26 mouse cellular contexts compared by ENCODE assay signal in genomic region chr2:173705827-173706551, GRCm38 (mm10). TPM values are rescaled to one million over a fixed set of nuclear protein-coding genes. Genes with fewer than 3 reads are reported as not detected.
DNase-seq lines count a peak whose midpoint lies in the region; ATAC-seq and TF ChIP-seq lines count a peak whose summit lies in the region.
"Had no signal": no experiment of that assay in that cellular context is flagged by ENCODE, and none has a peak within 500 bp of the region (broad histone marks: within the 10 kb centered on the region; RNA-seq: fewer than 3 reads in every experiment).

No protein-coding gene starts in this region.

- peaks cover 5% of the 10 kb centered on the region; the same call in 1 of the 2 replicates for H3K4me1 ChIP-seq in forebrain, postnatal 0 days (ENCODE audit: insufficient read depth)
- peaks cover 6% of the 10 kb centered on the region; the same call in 1 of the 2 replicates for H3K4me1 ChIP-seq in forebrain, embryonic 13.5 days
- H3K4me1 ChIP-seq in heart, postnatal 0 days (ENCODE audit: control insufficient read depth, insufficient read depth) = peaks cover 22% of the 10 kb centered on the region; the same call in 1 of the 2 replicates
- peaks cover 33% of the 10 kb centered on the region for H3K4me1 ChIP-seq in heart, embryonic 12.5 days (replicated peaks)
- peaks cover 35% of the 10 kb centered on the region for H3K4me1 ChIP-seq in neural tube, embryonic 15.5 days
- 0 out of 2 replicates have a peak, but pooled peaks cover 5% of the 10 kb centered on the region for H3K4me1 ChIP-seq in intestine, embryonic 15.5 days (replicated peaks)
- H3K4me1 ChIP-seq: liver, embryonic 15.5 days had no signal

- H3K4me2 ChIP-seq in forebrain, postnatal 0 days (ENCODE audit: low read depth) = no peak overlapping the region
- H3K4me2 ChIP-seq in forebrain, embryonic 13.5 days = no peak overlapping the region
- no peak overlapping the region for H3K4me2 ChIP-seq in heart, postnatal 0 days (ENCODE audit: low read depth, low read length)
- no peak overlapping the region for H3K4me2 ChIP-seq in heart, embryonic 12.5 days
- no peak overlapping the region for H3K4me2 ChIP-seq in neural tube, embryonic 15.5 days
- no peak overlapping the region for H3K4me2 ChIP-seq in intestine, embryonic 15.5 days (replicated peaks)
- H3K4me2 ChIP-seq: limb, embryonic 13.5 days; liver, embryonic 15.5 days; midbrain, embryonic 11.5 days had no signal

- peak; percentile 24 for DNase-seq in forebrain, postnatal 0 days
- DNase-seq in heart, postnatal 0 days (ENCODE audit: low spot score) = no peak
- no peak for DNase-seq in neural tube, embryonic 10.5 days (ENCODE audit: extremely low spot score, low spot score)
- no peak for DNase-seq in left cerebral cortex, adult 2 months (ENCODE audit: extremely low spot score in 1 of 2, low spot score in 2 of 2)
- DNase-seq: cerebellum, adult 18-20 months; gastrocnemius, postnatal 36 days; kidney, adult 9 months; kidney, postnatal 36 days; thymus, postnatal 4 days had no signal

- no peak; the same call in 1 of the 2 replicates for ATAC-seq in forebrain, postnatal 0 days
- no peak for ATAC-seq in forebrain, embryonic 13.5 days
- ATAC-seq in heart, postnatal 0 days (ENCODE audit: insufficient read depth, low read depth) = peak; percentile 45; the same call in 1 of the 2 replicates
- ATAC-seq in heart, embryonic 12.5 days (ENCODE audit: insufficient number of reproducible peaks, low FRiP score) = no peak
- ATAC-seq in neural tube, embryonic 15.5 days (ENCODE audit: low FRiP score) = 0 out of 2 replicates have a peak, but pooled peaks have one; percentile 29
- no peak for ATAC-seq in intestine, embryonic 15.5 days
- ATAC-seq: forebrain, embryonic 14.5 days; inflammation-experienced regulatory T-cells, adult 6 months had no signal

- H3K4me3 ChIP-seq in forebrain, postnatal 0 days (ENCODE audit: low read depth, low read length) = no peak overlapping the region
- no peak overlapping the region for H3K4me3 ChIP-seq in forebrain, embryonic 13.5 days
- no peak overlapping the region for H3K4me3 ChIP-seq in heart, postnatal 0 days (ENCODE audit: low read depth, low read length)
- no peak overlapping the region for H3K4me3 ChIP-seq in heart, embryonic 12.5 days
- no peak overlapping the region for H3K4me3 ChIP-seq in neural tube, embryonic 15.5 days (replicated peaks)
- H3K4me3 ChIP-seq in left cerebral cortex, adult 2 months = no peak overlapping the region
- H3K4me3 ChIP-seq in intestine, embryonic 15.5 days (replicated peaks) = no peak overlapping the region
- H3K4me3 ChIP-seq: limb, embryonic 13.5 days; liver, embryonic 15.5 days had no signal

- no peak for TF ChIP-seq EP300 in heart, postnatal 0 days (IDR thresholded peaks at IDR 0.05; ENCODE audit: low read depth)

- intact Hi-C loops in left cerebral cortex, adult 2 months (cut with DNase I) = no loop called here

- 60% methylated on average over 15 of the region's 15 CpGs for WGBS in forebrain, postnatal 0 days
- WGBS in forebrain, embryonic 13.5 days = 77% methylated on average over 15 of the region's 15 CpGs
- 59% methylated on average over 15 of the region's 15 CpGs for WGBS in heart, postnatal 0 days
- WGBS in heart, embryonic 12.5 days = 70% methylated on average over 15 of the region's 15 CpGs
- 66% methylated on average over 15 of the region's 15 CpGs for WGBS in neural tube, embryonic 15.5 days
- 80% methylated on average over 15 of the region's 15 CpGs for WGBS in intestine, embryonic 15.5 days

- no peak overlapping the region for H3K9ac ChIP-seq in forebrain, postnatal 0 days
- no peak overlapping the region for H3K9ac ChIP-seq in forebrain, embryonic 13.5 days
- H3K9ac ChIP-seq in heart, postnatal 0 days (replicated peaks; ENCODE audit: low read depth, low read length) = no peak overlapping the region
- no peak overlapping the region for H3K9ac ChIP-seq in heart, embryonic 12.5 days
- H3K9ac ChIP-seq in neural tube, embryonic 15.5 days (replicated peaks) = no peak overlapping the region
- H3K9ac ChIP-seq in intestine, embryonic 15.5 days = no peak overlapping the region
- H3K9ac ChIP-seq: limb, embryonic 13.5 days; liver, embryonic 15.5 days had no signal

- peaks cover 19% of the 10 kb centered on the region; the same call in 1 of the 2 replicates for H3K36me3 ChIP-seq in forebrain, postnatal 0 days (ENCODE audit: insufficient read depth)
- peaks cover 34% of the 10 kb centered on the region for H3K36me3 ChIP-seq in forebrain, embryonic 13.5 days (ENCODE audit: poor library complexity, severe bottlenecking)
- peaks cover 41% of the 10 kb centered on the region for H3K36me3 ChIP-seq in heart, postnatal 0 days (replicated peaks; ENCODE audit: control insufficient read depth, insufficient read depth, low read length)
- peaks cover 47% of the 10 kb centered on the region for H3K36me3 ChIP-seq in heart, embryonic 12.5 days
- peaks cover 7% of the 10 kb centered on the region for H3K36me3 ChIP-seq in neural tube, embryonic 15.5 days
- H3K36me3 ChIP-seq in intestine, embryonic 15.5 days = peaks cover 2% of the 10 kb centered on the region; the same call in 1 of the 2 replicates

- TF ChIP-seq CTCF in forebrain, postnatal 0 days (IDR thresholded peaks at IDR 0.05; ENCODE audit: low read depth) = no peak
- TF ChIP-seq CTCF in heart, postnatal 0 days (IDR thresholded peaks at IDR 0.05; ENCODE audit: low read depth) = no peak
- no peak for TF ChIP-seq CTCF in left cerebral cortex, adult 2 months (IDR thresholded peaks at IDR 0.05)

- H3K27ac ChIP-seq in forebrain, postnatal 0 days (ENCODE audit: low read depth, low read length) = no peak overlapping the region
- no peak overlapping the region for H3K27ac ChIP-seq in forebrain, embryonic 13.5 days
- H3K27ac ChIP-seq in heart, postnatal 0 days (ENCODE audit: low read depth) = no peak overlapping the region
- no peak overlapping the region; the same call in 1 of the 2 replicates for H3K27ac ChIP-seq in heart, embryonic 12.5 days (ENCODE audit: poor library complexity, severe bottlenecking)
- 0 out of 2 replicates have a peak overlapping the region, but pooled peaks have one; percentile 3 for H3K27ac ChIP-seq in neural tube, embryonic 15.5 days (replicated peaks)
- no peak overlapping the region for H3K27ac ChIP-seq in left cerebral cortex, adult 2 months
- no peak overlapping the region for H3K27ac ChIP-seq in intestine, embryonic 15.5 days
- H3K27ac ChIP-seq: limb, embryonic 13.5 days; liver, embryonic 15.5 days had no signal

- H3K9me3 ChIP-seq in forebrain, postnatal 0 days (ENCODE audit: low read length) = no peaks in the 10 kb centered on the region
- H3K9me3 ChIP-seq in forebrain, embryonic 13.5 days (replicated peaks) = no peaks in the 10 kb centered on the region
- no peaks in the 10 kb centered on the region for H3K9me3 ChIP-seq in heart, postnatal 0 days (replicated peaks; ENCODE audit: control insufficient read depth, low read length)
- H3K9me3 ChIP-seq in heart, embryonic 12.5 days (replicated peaks) = no peaks in the 10 kb centered on the region; the same call in 1 of the 2 replicates
- no peaks in the 10 kb centered on the region for H3K9me3 ChIP-seq in neural tube, embryonic 15.5 days (replicated peaks)
- H3K9me3 ChIP-seq in intestine, embryonic 15.5 days = no peaks in the 10 kb centered on the region
- H3K9me3 ChIP-seq: limb, embryonic 13.5 days; liver, embryonic 15.5 days had no signal

- no peaks in the 10 kb centered on the region for H3K27me3 ChIP-seq in forebrain, postnatal 0 days (ENCODE audit: insufficient read depth, low read length)
- no peaks in the 10 kb centered on the region for H3K27me3 ChIP-seq in forebrain, embryonic 13.5 days
- H3K27me3 ChIP-seq in heart, postnatal 0 days (ENCODE audit: control insufficient read depth, insufficient read depth, low read length) = no peaks in the 10 kb centered on the region
- H3K27me3 ChIP-seq in heart, embryonic 12.5 days (replicated peaks) = no peaks in the 10 kb centered on the region
- H3K27me3 ChIP-seq in neural tube, embryonic 15.5 days (replicated peaks) = no peaks in the 10 kb centered on the region
- H3K27me3 ChIP-seq in intestine, embryonic 15.5 days (replicated peaks) = no peaks in the 10 kb centered on the region
- H3K27me3 ChIP-seq: CH12.LX; limb, embryonic 13.5 days; liver, embryonic 15.5 days had no signal

RNA-seq across cellular contexts. Expression of gene 1700010B08Rik, which starts 13.2 kb away (rescaled TPM):
- total RNA-seq in forebrain, postnatal 0 days (2014; rRNA removed) = not detected in 2 replicates
- polyA plus RNA-seq in forebrain, postnatal 0 days (2015; fragmentation: Nextera tagmentation; extraction: Ambion mirVana) = not detected in 2 replicates
- not detected in 2 replicates for polyA plus RNA-seq in forebrain, embryonic 13.5 days (2015; fragmentation: Nextera tagmentation; extraction: Ambion mirVana)
- total RNA-seq in heart, postnatal 0 days (2014; rRNA removed; ENCODE audit: low replicate concordance) = not detected in 2 replicates
- not detected in 2 replicates for polyA plus RNA-seq in heart, postnatal 0 days (2015; fragmentation: Nextera tagmentation; extraction: Ambion mirVana)
- not detected in 2 replicates for polyA plus RNA-seq in heart, embryonic 12.5 days (2016; fragmentation: Nextera tagmentation; extraction: Ambion mirVana)
- not detected in 2 replicates for polyA plus RNA-seq in neural tube, embryonic 15.5 days (2015; fragmentation: Nextera tagmentation; extraction: Ambion mirVana)
- not detected for total RNA-seq in left cerebral cortex, adult 2 months (2021)
- not detected in 2 replicates for polyA plus RNA-seq in intestine, embryonic 15.5 days (2015; fragmentation: Nextera tagmentation; extraction: Ambion mirVana)
- total RNA-seq: adrenal gland, postnatal 36 days; CH12.LX; gastrocnemius, postnatal 36 days; hematopoietic stem cell, adult 5-6 weeks; MEL had no signal
- polyA plus RNA-seq: cortical plate, adult 2 months; embryonic facial prominence, embryonic 11.5 days; forebrain, embryonic 14.5 days; inflammation-experienced regulatory T-cells, adult 6 months; limb, embryonic 13.5 days; liver, embryonic 15.5 days; lung, embryonic 16.5 days; midbrain, embryonic 11.5 days; neural tube, embryonic 14.5 days had no signal

RNA-seq across cellular contexts. Expression of gene Vapb, which starts 31.3 kb away (rescaled TPM):
- total RNA-seq in forebrain, postnatal 0 days (2014; rRNA removed) = 40.2 and 41.8 TPM in 2 replicates
- polyA plus RNA-seq in forebrain, postnatal 0 days (2015; fragmentation: Nextera tagmentation; extraction: Ambion mirVana) = 12.4 and 13.6 TPM in 2 replicates
- polyA plus RNA-seq in forebrain, embryonic 13.5 days (2015; fragmentation: Nextera tagmentation; extraction: Ambion mirVana) = 9.0 and 11.4 TPM in 2 replicates
- total RNA-seq in heart, postnatal 0 days (2014; rRNA removed; ENCODE audit: low replicate concordance) = 25.8 and 26.8 TPM in 2 replicates
- 11.2 and 11.9 TPM in 2 replicates for polyA plus RNA-seq in heart, postnatal 0 days (2015; fragmentation: Nextera tagmentation; extraction: Ambion mirVana)
- 10.0 and 10.1 TPM in 2 replicates for polyA plus RNA-seq in heart, embryonic 12.5 days (2016; fragmentation: Nextera tagmentation; extraction: Ambion mirVana)
- polyA plus RNA-seq in neural tube, embryonic 15.5 days (2015; fragmentation: Nextera tagmentation; extraction: Ambion mirVana) = 16.4 and 19.9 TPM in 2 replicates
- total RNA-seq in left cerebral cortex, adult 2 months (2021) = 100 to 1,000 TPM; 125 to 130 TPM
- polyA plus RNA-seq in intestine, embryonic 15.5 days (2015; fragmentation: Nextera tagmentation; extraction: Ambion mirVana) = 13.3 and 14.5 TPM in 2 replicates

RNA-seq across cellular contexts. Expression of gene Rab22a, which starts 46.4 kb away (rescaled TPM):
- 20.4 and 23.0 TPM in 2 replicates for total RNA-seq in forebrain, postnatal 0 days (2014; rRNA removed)
- 33.4 and 37.0 TPM in 2 replicates for polyA plus RNA-seq in forebrain, postnatal 0 days (2015; fragmentation: Nextera tagmentation; extraction: Ambion mirVana)
- 33.2 and 34.8 TPM in 2 replicates for polyA plus RNA-seq in forebrain, embryonic 13.5 days (2015; fragmentation: Nextera tagmentation; extraction: Ambion mirVana)
- 18.2 and 25.2 TPM in 2 replicates for total RNA-seq in heart, postnatal 0 days (2014; rRNA removed; ENCODE audit: low replicate concordance)
- 30.8 and 31.4 TPM in 2 replicates for polyA plus RNA-seq in heart, postnatal 0 days (2015; fragmentation: Nextera tagmentation; extraction: Ambion mirVana)
- 39.3 and 39.5 TPM in 2 replicates for polyA plus RNA-seq in heart, embryonic 12.5 days (2016; fragmentation: Nextera tagmentation; extraction: Ambion mirVana)
- 30.9 and 32.7 TPM in 2 replicates for polyA plus RNA-seq in neural tube, embryonic 15.5 days (2015; fragmentation: Nextera tagmentation; extraction: Ambion mirVana)
- total RNA-seq in left cerebral cortex, adult 2 months (2021) = 10 to 100 TPM; 26.3 to 28.1 TPM
- polyA plus RNA-seq in intestine, embryonic 15.5 days (2015; fragmentation: Nextera tagmentation; extraction: Ambion mirVana) = 31.8 and 33.6 TPM in 2 replicates

Comparison
In these comparisons a context has a peak if more than half of its experiments do, and no peak if none do; other contexts are left out.
1. ATAC-seq: peak in heart, postnatal 0 days (single experiment) and neural tube, embryonic 15.5 days (single experiment); none in forebrain, postnatal 0 days (single experiment), forebrain, embryonic 13.5 days (single experiment), heart, embryonic 12.5 days (single experiment) and intestine, embryonic 15.5 days (single experiment).